Mouse (Mus musculus): Measurements from ENCODE around the gene Spaar. TPM values are rescaled to one million over a fixed set of nuclear protein-coding genes. Genes with fewer than 3 reads are reported as not detected.

Gene Spaar
- under 1 TPM; 0.39 to 0.91 (median 0.81) TPM for total RNA-seq (2022)

DNA sequence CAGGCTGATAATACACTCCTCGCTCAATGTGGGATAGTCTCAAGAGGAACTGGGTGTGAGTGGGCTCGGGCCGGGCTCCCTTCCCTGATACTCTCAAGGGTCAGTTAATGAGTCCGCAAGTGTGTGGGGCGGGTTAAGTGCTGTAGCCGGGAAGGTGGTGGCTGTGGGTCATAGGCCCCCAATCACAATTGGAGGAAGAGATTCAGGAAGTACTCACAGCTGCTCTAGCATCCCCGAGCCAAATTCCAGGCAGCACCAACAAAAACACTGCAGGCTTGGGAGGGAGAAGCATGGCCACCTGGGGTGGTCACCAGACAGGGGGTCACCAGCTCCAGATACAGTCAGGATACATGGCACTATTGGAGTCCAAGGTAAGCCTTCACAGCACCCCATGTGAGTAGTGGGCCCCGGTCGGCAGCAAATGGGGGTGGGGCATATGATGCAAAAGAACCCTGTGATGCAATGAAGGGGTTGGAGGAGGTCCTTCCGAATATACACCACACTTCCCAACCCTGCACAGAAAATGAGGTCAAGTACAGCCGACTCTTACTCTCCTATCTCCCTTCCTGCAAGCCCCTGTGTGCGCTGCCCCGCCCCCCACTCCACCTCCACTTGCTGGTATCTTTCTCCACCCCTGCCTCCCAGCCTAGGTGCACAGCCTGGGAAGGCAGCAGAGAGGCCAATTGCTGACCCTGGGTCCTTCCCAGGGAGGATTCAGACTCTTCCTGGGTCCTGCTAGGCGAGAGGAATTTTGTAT is at the start of gene Spaar:
Gene Spaar, plus strand, starts transcription at position 241 of the 757 bp plus-strand sequence.
- DNase-seq (ENCODE audit: low spot score in 2 of 2), result no peak

- DNase-seq (ENCODE audit: low spot score in 2 of 2), result no peak
Measured at GRCm38 (mm10) chr4:43690021-43690420, 39.8 kb upstream of the Spaar start.

DNA sequence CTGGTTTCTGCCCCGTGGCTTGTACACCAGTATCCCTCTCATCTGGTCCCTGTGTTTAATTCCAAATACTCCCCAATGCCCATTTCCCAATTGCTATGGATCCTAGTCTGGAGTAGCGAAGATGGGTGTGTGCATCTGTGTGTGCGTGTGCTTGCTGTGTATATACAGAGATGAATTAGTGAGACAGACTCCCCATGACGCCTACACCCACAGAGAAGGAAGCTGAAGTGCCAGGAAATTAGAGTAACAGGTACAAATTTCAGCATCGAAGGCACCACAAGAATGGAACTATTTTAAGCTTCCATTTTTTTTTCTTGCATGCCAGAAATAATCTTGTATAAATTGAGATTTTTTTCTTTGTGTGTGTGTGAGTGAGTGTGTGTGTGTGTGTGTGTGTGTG is 38.8 kb upstream of the Spaar start:
- DNase-seq (ENCODE audit: low spot score in 2 of 2), result no peak

- no peak for DNase-seq (ENCODE audit: low spot score in 2 of 2)
Measured at GRCm38 (mm10) chr4:43693806-43694241, 36.0 kb upstream of the Spaar start.

DNA sequence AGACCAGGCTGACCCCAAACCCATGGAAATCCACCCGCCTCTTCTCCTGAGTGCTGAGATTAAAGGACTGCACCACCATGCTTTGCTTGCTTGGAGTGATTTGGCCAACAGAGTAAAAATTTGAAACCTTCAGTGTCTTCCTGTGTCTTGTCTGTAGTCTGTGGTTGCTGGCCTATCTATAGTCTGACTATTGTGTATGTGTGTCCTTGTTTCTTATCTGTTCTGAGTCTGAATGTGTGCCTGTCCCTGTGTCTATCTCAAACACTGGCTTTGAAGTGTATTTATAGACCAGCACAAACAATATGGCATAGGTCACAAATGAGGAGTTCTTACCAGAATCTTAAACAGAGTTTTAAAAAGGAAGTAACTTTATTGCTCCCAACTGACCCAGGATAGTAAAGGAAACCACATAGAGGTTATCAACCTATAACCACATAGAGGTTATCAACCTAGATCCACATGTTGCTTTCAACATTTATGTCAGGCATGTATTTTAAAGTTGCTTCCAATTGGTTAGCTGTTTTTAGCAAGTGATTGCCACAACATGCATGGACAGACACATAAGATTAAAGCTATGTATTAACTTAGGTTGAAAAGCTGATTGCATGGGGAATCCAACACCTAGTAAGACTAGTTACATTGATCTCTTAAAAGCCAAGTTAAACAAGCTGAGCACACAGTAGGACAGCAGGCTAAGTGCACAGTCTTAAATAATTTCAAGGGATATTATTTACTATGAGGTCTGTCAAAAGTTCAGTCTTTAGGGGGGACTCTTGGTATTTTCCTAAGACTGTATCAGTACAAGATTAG is 35.2 kb upstream of the Spaar start:
- DNase-seq (ENCODE audit: low spot score in 2 of 2), result no peak

DNA sequence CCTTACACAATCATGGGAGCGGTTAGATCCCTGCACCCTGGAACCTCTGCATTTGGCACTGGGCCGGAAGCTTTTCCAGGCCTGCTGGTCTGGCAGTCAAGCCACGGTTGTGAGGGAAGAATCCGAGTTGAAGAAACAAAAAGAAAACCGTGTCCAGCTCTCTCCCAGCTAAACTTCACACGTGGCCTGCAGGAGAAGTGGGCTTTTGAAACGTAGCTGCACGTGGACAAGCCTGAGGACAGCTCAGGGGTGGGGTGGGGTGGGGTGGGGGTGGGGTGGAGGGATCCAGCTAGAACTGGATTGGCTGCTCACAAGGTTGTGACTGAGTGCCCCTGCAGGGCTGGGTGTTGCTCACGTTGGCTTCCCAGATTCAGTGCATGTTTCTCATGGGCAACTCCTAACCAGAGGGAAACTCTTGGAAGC is 34.6 kb upstream of the Spaar start:
- no peak for DNase-seq (ENCODE audit: low spot score in 2 of 2)

DNA sequence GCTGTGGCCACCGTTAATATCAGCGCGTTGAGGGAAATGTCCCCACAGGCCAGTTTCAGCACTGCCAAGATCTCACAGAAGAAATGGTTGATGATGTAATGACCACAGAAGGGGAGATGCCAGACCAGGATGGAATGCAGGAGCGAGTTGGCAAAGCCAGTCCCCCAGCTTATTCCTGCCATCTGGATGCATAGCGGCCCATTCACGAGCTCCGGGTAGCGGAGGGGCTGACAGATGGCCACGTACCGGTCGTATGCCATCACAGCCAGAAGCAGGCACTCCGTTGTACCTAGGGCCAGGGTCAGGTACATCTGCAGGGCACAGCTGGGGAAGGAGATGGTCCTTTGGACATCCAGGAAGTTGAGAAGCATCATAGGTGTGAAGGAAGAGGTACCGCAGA is 33.3 kb upstream of the Spaar start:
- DNase-seq (ENCODE audit: low spot score in 2 of 2), result no peak

GRCm38 (mm10) chr4:43700707-43701106 is 29.1 kb upstream of the Spaar start, which contains the start of gene Olfr70:
TSS of gene Olfr70 (minus strand) at chr4:43700807.
- DNase-seq (ENCODE audit: low spot score in 2 of 2), result no peak

DNA sequence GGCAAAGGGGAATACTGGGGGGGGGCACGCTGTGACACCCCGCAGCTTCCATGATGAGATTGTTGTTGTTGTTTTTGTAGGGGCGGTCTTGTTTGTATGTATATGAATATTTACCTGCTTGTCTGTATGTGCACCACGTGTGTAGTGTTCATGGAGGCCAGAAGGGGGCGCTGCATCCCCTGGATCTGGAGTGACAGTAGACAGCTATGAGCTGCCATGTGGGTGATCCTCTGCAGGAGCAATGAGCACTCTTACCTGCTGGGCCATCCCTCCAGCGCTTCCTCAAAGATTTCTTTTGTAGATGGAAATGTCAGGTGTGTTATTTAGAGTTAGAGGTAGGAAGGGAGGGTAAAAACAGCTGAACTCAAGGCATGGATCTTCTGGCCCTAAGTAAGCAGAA is 26.4 kb upstream of the Spaar start:
- no peak for DNase-seq (ENCODE audit: low spot score in 2 of 2)

- no peak for DNase-seq (ENCODE audit: low spot score in 2 of 2)
Measured at GRCm38 (mm10) chr4:43703851-43704250, 26.0 kb upstream of the Spaar start.

DNA sequence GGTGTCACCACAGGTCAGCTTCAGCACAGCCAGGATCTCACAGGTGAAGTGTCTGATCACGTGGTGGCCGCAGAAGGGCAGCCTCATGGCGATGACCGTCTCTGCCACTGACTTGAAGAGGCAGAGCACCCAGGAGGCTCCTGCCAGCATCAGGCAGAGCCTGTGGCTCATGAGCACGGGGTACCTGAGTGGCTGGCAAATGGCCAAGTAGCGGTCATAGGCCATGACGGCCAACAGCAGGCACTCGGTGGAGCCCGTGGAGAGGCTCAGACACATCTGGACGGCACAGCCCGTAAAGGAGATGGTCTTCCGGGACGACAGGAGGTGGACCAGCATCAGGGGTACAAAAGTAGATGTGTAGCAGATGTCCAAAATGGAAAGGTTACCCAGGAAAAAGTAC is 23.8 kb upstream of the Spaar start:
- no peak for DNase-seq (ENCODE audit: low spot score in 2 of 2)

GRCm38 (mm10) chr4:43709869-43710268 is 20.0 kb upstream of the Spaar start, which contains the start of gene Olfr71:
TSS of gene Olfr71 (minus strand) at chr4:43710255.
- DNase-seq (ENCODE audit: low spot score in 2 of 2), result no peak

DNA sequence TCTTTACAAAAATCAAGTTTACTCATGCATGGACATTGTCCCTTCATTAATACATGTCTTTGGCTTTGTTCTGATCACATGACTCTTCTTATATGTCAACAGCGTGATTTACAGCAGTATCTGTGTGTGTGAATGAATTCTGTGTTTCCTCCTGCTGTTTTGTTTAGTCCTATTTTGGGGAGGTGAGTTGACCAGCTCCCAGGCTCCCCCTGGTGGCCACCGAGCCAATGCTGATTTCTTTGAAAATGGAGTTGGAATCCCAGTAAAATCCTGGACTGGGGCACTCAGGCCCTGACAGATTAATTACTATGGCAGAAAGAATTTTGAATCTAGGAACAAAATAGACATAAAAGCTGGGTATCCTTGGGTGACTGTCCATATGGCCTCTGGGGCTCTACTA is 18.0 kb upstream of the Spaar start:
- DNase-seq (ENCODE audit: low spot score in 2 of 2), result peak in 1 of 2 experiments; percentile 74

DNA sequence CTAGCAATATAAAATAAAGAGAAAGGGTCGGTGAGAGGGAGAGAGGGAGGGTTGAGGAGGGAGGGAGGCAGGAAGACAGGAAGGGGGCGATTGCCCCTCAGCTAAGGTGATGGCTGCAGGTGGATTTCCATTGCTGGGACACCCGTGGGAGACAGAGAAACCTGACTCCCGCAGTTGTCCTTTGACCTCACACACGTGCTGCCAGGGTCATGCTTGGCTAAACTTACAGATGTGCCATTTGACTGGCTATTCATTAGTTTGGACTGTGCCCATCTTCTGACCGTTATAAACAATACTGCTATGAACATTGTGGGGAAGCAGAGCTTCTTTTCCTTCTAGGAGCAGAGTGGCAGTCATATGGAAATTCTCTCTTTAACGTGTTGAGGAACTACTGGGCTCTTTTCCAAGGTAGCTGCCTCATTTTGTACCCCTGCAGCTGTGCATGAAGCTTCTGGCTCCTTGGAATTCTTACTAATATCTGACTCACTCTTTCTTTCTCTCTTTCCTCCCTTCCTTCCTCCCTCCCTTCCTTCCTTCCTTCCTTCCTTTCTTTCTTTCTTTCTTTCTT is 16.1 kb upstream of the Spaar start:
- DNase-seq (ENCODE audit: low spot score in 2 of 2), result no peak

- no peak for DNase-seq (ENCODE audit: low spot score in 2 of 2)
Measured at GRCm38 (mm10) chr4:43720491-43721228, 9.2 kb upstream of the Spaar start.

- DNase-seq (ENCODE audit: low spot score in 2 of 2), result no peak
Measured at GRCm38 (mm10) chr4:43722191-43722590, 7.6 kb upstream of the Spaar start.

GRCm38 (mm10) chr4:43724764-43725163 is 5.1 kb upstream of the Spaar start:
- DNase-seq (ENCODE audit: low spot score in 2 of 2), result no peak

DNA sequence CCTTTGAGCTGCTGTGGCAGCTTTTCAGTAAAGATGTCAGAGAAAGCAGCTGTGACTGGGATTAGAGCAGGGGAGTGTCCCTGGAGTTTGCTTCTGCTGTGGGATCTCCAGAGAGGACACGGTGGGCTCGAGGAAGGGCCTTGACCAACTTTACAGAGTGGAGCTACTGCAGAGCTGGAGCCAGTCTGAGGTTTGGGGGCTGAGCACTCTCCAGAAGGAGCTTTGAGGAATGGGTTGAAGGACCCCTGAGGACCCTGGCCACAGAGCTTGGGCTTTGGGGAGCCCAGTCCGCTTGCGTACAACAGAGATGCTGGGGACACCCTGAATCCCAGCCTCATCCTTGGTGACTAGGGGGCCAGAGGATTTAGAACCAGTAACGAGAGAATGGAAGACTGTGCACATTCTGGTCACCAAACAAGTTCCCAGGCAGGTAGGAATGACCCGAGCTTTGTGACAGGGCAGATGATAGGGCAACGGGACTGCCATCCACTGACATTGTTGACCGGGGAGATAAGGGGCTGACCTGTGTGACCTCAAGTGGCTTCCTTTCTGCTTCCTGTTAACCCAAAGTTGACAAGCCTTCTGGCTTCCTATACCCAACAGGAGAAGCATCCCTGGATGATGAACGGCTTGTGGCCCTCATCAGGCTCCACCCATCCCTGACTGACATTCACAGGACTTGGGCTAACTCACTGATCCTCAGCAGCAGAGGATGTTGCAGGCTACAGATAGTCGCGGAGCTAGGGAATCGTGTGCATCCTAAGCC is 3.4 kb upstream of the Spaar start:
- DNase-seq (ENCODE audit: low spot score in 2 of 2), result no peak

DNA sequence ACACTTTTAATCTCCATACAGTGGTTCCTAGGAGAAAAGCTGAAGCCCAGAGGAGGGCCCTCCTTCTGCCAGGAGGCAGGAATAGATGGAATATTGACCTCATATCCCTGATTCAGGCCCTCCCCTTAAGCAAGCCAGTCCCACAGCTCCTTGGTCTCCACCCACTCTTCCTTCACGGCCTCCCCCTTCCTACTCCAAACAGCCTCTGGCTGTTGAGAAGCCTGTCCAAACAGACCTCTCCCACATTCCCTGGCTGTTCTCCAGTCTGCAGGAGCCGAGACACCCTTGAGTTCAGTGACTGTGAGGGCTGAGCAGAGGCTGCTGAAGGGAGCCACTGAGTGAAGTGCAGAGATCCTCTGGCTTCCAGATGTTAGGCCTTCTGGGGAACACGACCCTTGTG is 2.8 kb upstream of the Spaar start, which contains the start of gene Hrct1:
Gene Hrct1, plus strand, starts transcription at position 194 of the 400 bp plus-strand sequence.
- no peak for DNase-seq (ENCODE audit: low spot score in 2 of 2)

- no peak for DNase-seq (ENCODE audit: low spot score in 2 of 2)
Measured at GRCm38 (mm10) chr4:43727718-43728575, 1.9 kb upstream of the Spaar start.

Data from left cerebral cortex, adult 8-10 months (tissue).